Mouse (Mus musculus): Measurements from ENCODE around the gene Vmn1r179. TPM values are rescaled to one million over a fixed set of nuclear protein-coding genes. Genes with fewer than 3 reads are reported as not detected.
"Not testable (repeated sequence)": the region's sequence is repeated elsewhere in the genome, so short reads cannot be mapped to it uniquely, and the experiment has no call there.

Gene Vmn1r179
- not detected in 2 replicates for polyA plus RNA-seq (2014; fragmentation: Nextera tagmentation; extraction: Ambion mirVana)

- no peak within 1 kb of the TSS for H3K9ac ChIP-seq (ENCODE audit: low read length)
- no peaks in the 10 kb centered on the region for H3K36me3 ChIP-seq (ENCODE audit: control insufficient read depth, insufficient read depth, low read length)
- no peaks in the 10 kb centered on the region for H3K4me1 ChIP-seq (ENCODE audit: control insufficient read depth in 2 of 2, insufficient read depth in 2 of 2, low read length in 2 of 2)
- H3K27me3 ChIP-seq (ENCODE audit: control insufficient read depth, insufficient read depth, low read length), result no peaks in the 10 kb centered on the region
- H3K4me3 ChIP-seq (ENCODE audit: control insufficient read depth in 1 of 2, insufficient read depth in 1 of 2, low read depth in 1 of 2, low read length in 2 of 2), result no peak within 1 kb of the TSS
- 38% methylated on average over 2 of the region's 2 CpGs for WGBS
- ATAC-seq (ENCODE audit: insufficient number of reproducible peaks, insufficient read depth, low FRiP score, low read depth), result no peak
- no peak within 1 kb of the TSS for H3K4me2 ChIP-seq (ENCODE audit: low read length)
- H3K27ac ChIP-seq (replicated peaks in 1 of 2; ENCODE audit: control insufficient read depth in 1 of 2, insufficient read depth in 1 of 2, low read depth in 2 of 2, low read length in 2 of 2), result no peak within 1 kb of the TSS
- peaks cover 26% of the 10 kb centered on the region for H3K9me3 ChIP-seq (ENCODE audit: control insufficient read depth, low read length)
Measured at GRCm38 (mm10) chr7:23926678-23927077, at the start of gene Vmn1r179. Gene Vmn1r179, plus strand, starts transcription at chr7:23926978.

- WGBS, result 59% methylated on average over 1 of the region's 1 CpGs
- H3K4me1 ChIP-seq (ENCODE audit: control insufficient read depth in 2 of 2, insufficient read depth in 2 of 2, low read length in 2 of 2), result no peaks in the 10 kb centered on the region
- H3K4me3 ChIP-seq (ENCODE audit: control insufficient read depth in 1 of 2, insufficient read depth in 1 of 2, low read depth in 1 of 2, low read length in 2 of 2), result no peak within 1 kb of the TSS
- H3K36me3 ChIP-seq (ENCODE audit: control insufficient read depth, insufficient read depth, low read length), result no peaks in the 10 kb centered on the region
- H3K9me3 ChIP-seq (ENCODE audit: control insufficient read depth, low read length), result peaks cover 27% of the 10 kb centered on the region
- H3K27ac ChIP-seq (replicated peaks in 1 of 2; ENCODE audit: control insufficient read depth in 1 of 2, insufficient read depth in 1 of 2, low read depth in 2 of 2, low read length in 2 of 2), result no peak within 1 kb of the TSS
- H3K4me2 ChIP-seq (ENCODE audit: low read length), result no peak within 1 kb of the TSS
- no peak for ATAC-seq (ENCODE audit: insufficient number of reproducible peaks, insufficient read depth, low FRiP score, low read depth)
- no peaks in the 10 kb centered on the region for H3K27me3 ChIP-seq (ENCODE audit: control insufficient read depth, insufficient read depth, low read length)
- no peak within 1 kb of the TSS for H3K9ac ChIP-seq (ENCODE audit: low read length)
Measured at GRCm38 (mm10) chr7:23891709-23892108, 35.1 kb upstream of the Vmn1r179 start, which contains the start of gene Vmn1r178. Gene Vmn1r178, plus strand, starts transcription at chr7:23892009.

DNA sequence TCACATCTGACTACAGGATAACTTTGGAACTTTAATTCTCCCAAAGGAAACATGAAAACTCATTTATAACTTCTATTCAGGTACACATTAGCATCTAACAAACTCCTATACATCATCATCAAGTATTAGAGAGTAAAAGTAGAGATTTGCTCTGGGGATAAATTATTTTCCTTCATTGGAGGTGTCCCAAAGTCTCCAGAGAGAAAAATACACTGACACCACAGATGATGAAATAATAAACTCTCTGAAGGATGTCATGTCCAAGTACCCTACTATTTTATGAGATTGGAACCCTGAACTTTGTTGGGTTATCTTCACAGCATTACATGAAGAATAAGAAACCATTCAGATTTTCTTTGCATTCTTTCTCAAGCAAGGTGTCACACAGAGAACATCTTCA, 23.6 kb downstream of the Vmn1r179 start, which contains the start of gene Vmn1r180:
Gene Vmn1r180 (plus strand): TSS at position 301 of the 400 bp plus-strand sequence.
- no peak within 1 kb of the TSS for H3K4me2 ChIP-seq (ENCODE audit: low read length)
- peaks cover 9% of the 10 kb centered on the region; the same call in 1 of the 2 replicates for H3K9me3 ChIP-seq (ENCODE audit: control insufficient read depth, low read length)
- no peak within 1 kb of the TSS for H3K4me3 ChIP-seq (ENCODE audit: control insufficient read depth in 1 of 2, insufficient read depth in 1 of 2, low read depth in 1 of 2, low read length in 2 of 2)
- H3K4me1 ChIP-seq (ENCODE audit: control insufficient read depth in 2 of 2, insufficient read depth in 2 of 2, low read length in 2 of 2), result no peaks in the 10 kb centered on the region
- H3K27ac ChIP-seq (replicated peaks in 1 of 2; ENCODE audit: control insufficient read depth in 1 of 2, insufficient read depth in 1 of 2, low read depth in 2 of 2, low read length in 2 of 2), result no peak within 1 kb of the TSS
- H3K36me3 ChIP-seq (ENCODE audit: control insufficient read depth, insufficient read depth, low read length), result no peaks in the 10 kb centered on the region
- no peaks in the 10 kb centered on the region for H3K27me3 ChIP-seq (ENCODE audit: control insufficient read depth, insufficient read depth, low read length)
- no peak within 1 kb of the TSS for H3K9ac ChIP-seq (ENCODE audit: low read length)
- ATAC-seq (ENCODE audit: insufficient number of reproducible peaks, insufficient read depth, low FRiP score, low read depth), result no peak

GRCm38 (mm10) chr7:23968044-23968443, 41.3 kb downstream of the Vmn1r179 start:
- H3K9ac ChIP-seq (ENCODE audit: low read length); H3K36me3 ChIP-seq (ENCODE audit: control insufficient read depth, insufficient read depth, low read length); H3K27me3 ChIP-seq (ENCODE audit: control insufficient read depth, insufficient read depth, low read length); H3K4me2 ChIP-seq (ENCODE audit: low read length); H3K27ac ChIP-seq (replicated peaks in 1 of 2; ENCODE audit: control insufficient read depth in 1 of 2, insufficient read depth in 1 of 2, low read depth in 2 of 2, low read length in 2 of 2); H3K4me1 ChIP-seq (ENCODE audit: control insufficient read depth in 2 of 2, insufficient read depth in 2 of 2, low read length in 2 of 2); H3K4me3 ChIP-seq (ENCODE audit: control insufficient read depth in 1 of 2, insufficient read depth in 1 of 2, low read depth in 1 of 2, low read length in 2 of 2); ATAC-seq (ENCODE audit: insufficient number of reproducible peaks, insufficient read depth, low FRiP score, low read depth): not testable (repeated sequence)
- H3K9me3 ChIP-seq (ENCODE audit: control insufficient read depth, low read length), result peaks cover 16% of the 10 kb centered on the region; the same call in 1 of the 2 replicates
- 41% methylated on average over 3 of the region's 3 CpGs for WGBS

GRCm38 (mm10) chr7:23974315-23974714, 47.5 kb downstream of the Vmn1r179 start, which contains the start of gene Vmn1r181:
Gene Vmn1r181, plus strand, starts transcription at chr7:23974615.
- not testable (repeated sequence) for H3K9ac ChIP-seq (ENCODE audit: low read length); H3K27ac ChIP-seq (replicated peaks in 1 of 2; ENCODE audit: control insufficient read depth in 1 of 2, insufficient read depth in 1 of 2, low read depth in 2 of 2, low read length in 2 of 2); H3K4me1 ChIP-seq (ENCODE audit: control insufficient read depth in 2 of 2, insufficient read depth in 2 of 2, low read length in 2 of 2); ATAC-seq (ENCODE audit: insufficient number of reproducible peaks, insufficient read depth, low FRiP score, low read depth); H3K4me2 ChIP-seq (ENCODE audit: low read length); H3K27me3 ChIP-seq (ENCODE audit: control insufficient read depth, insufficient read depth, low read length); H3K36me3 ChIP-seq (ENCODE audit: control insufficient read depth, insufficient read depth, low read length); H3K4me3 ChIP-seq (ENCODE audit: control insufficient read depth in 1 of 2, insufficient read depth in 1 of 2, low read depth in 1 of 2, low read length in 2 of 2)
- 77% methylated on average over 7 of the region's 9 CpGs for WGBS
- peaks cover 24% of the 10 kb centered on the region for H3K9me3 ChIP-seq (ENCODE audit: control insufficient read depth, low read length)

Other genes starting within 250 kb of the Vmn1r179 start
- gene Vmn1r173, start 226.3 kb upstream of the Vmn1r179 start, polyA plus RNA-seq (2014; fragmentation: Nextera tagmentation; extraction: Ambion mirVana), result not detected in 2 replicates
- gene Vmn1r174, start 174.7 kb upstream of the Vmn1r179 start, polyA plus RNA-seq (2014; fragmentation: Nextera tagmentation; extraction: Ambion mirVana), result not detected in 2 replicates
- gene Vmn1r175, start 116.3 kb upstream of the Vmn1r179 start, polyA plus RNA-seq (2014; fragmentation: Nextera tagmentation; extraction: Ambion mirVana), result not detected in 2 replicates
- gene Vmn1r176, start 89.6 kb upstream of the Vmn1r179 start, polyA plus RNA-seq (2014; fragmentation: Nextera tagmentation; extraction: Ambion mirVana), result not detected in 2 replicates
- gene Vmn1r177, start 60.5 kb upstream of the Vmn1r179 start, polyA plus RNA-seq (2014; fragmentation: Nextera tagmentation; extraction: Ambion mirVana), result not detected in 2 replicates
- not detected in 2 replicates for gene Vmn1r178, start 35.0 kb upstream of the Vmn1r179 start, polyA plus RNA-seq (2014; fragmentation: Nextera tagmentation; extraction: Ambion mirVana)
- gene Vmn1r180, start 23.7 kb downstream of the Vmn1r179 start, polyA plus RNA-seq (2014; fragmentation: Nextera tagmentation; extraction: Ambion mirVana), result not detected in 2 replicates
- gene Vmn1r181, start 47.6 kb downstream of the Vmn1r179 start, polyA plus RNA-seq (2014; fragmentation: Nextera tagmentation; extraction: Ambion mirVana), result not detected in 2 replicates
- not detected in 2 replicates for gene V1rd19, start 74.7 kb downstream of the Vmn1r179 start, polyA plus RNA-seq (2014; fragmentation: Nextera tagmentation; extraction: Ambion mirVana)
- not detected in 2 replicates for gene Vmn1r183, start 126.3 kb downstream of the Vmn1r179 start, polyA plus RNA-seq (2014; fragmentation: Nextera tagmentation; extraction: Ambion mirVana)
- 13.5 and 14.8 TPM in 2 replicates for gene Zfp180, start 154.9 kb downstream of the Vmn1r179 start, polyA plus RNA-seq (2014; fragmentation: Nextera tagmentation; extraction: Ambion mirVana)
- 5.3 and 5.6 TPM in 2 replicates for gene Zfp112, start 185.3 kb downstream of the Vmn1r179 start, polyA plus RNA-seq (2014; fragmentation: Nextera tagmentation; extraction: Ambion mirVana)
- 8.7 and 9.3 TPM in 2 replicates for gene Zfp235, start 207.2 kb downstream of the Vmn1r179 start, polyA plus RNA-seq (2014; fragmentation: Nextera tagmentation; extraction: Ambion mirVana)
- 3.2 and 3.3 TPM in 2 replicates for gene Zfp114, start 248.1 kb downstream of the Vmn1r179 start, polyA plus RNA-seq (2014; fragmentation: Nextera tagmentation; extraction: Ambion mirVana)